Mouse (Mus musculus) heart, embryonic 13.5 days (tissue): ENCODE measurements around the gene Hs3st2. TPM values are rescaled to one million over a fixed set of nuclear protein-coding genes. Genes with fewer than 3 reads are reported as not detected.
"Not testable (repeated sequence)": the region's sequence is repeated elsewhere in the genome, so short reads cannot be mapped to it uniquely, and the experiment has no call there.

Source experiments
- ATAC-seq: fragments of 200-750 bp; cut with Nextera tagmentation; 2 replicates; pipeline ENCODE4 v1.8.0; 2017; ENCODE audit warnings: moderate TSS enrichment; ENCODE audit not compliant: insufficient number of reproducible peaks, low FRiP score, low TSS enrichment; ENCODE audit errors: extremely low read depth
- H3K27ac ChIP-seq: fragments of 300-500 bp; sonication (generic); replicated peaks from 2 replicates; pipeline ENCODE4 v1.5.1; 2015; ENCODE audit warnings: moderate library complexity, mild to moderate bottlenecking, inconsistent platforms
- H3K27me3 ChIP-seq: fragments of 300-500 bp; sonication (generic); replicated peaks from 2 replicates; pipeline ENCODE4 v1.6.1; 2015; ENCODE audit warnings: mild to moderate bottlenecking, inconsistent platforms
- H3K36me3 ChIP-seq: fragments of 300-500 bp; sonication (generic); 2 replicates; pipeline ENCODE4 v1.6.1; 2015; ENCODE audit warnings: mild to moderate bottlenecking, inconsistent platforms
- H3K4me1 ChIP-seq: fragments of 300-500 bp; sonication (generic); 2 replicates; pipeline ENCODE4 v1.6.1; 2015; ENCODE audit warnings: inconsistent platforms
- H3K4me2 ChIP-seq: fragments of 300-500 bp; sonication (generic); 2 replicates; pipeline ENCODE4 v1.6.1; 2015; ENCODE audit warnings: inconsistent platforms, mild to moderate bottlenecking, moderate library complexity
- H3K4me3 ChIP-seq: fragments of 300-500 bp; sonication (generic); 2 replicates; pipeline ENCODE4 v1.5.1; 2015; ENCODE audit warnings: moderate library complexity, mild to moderate bottlenecking, inconsistent platforms
- H3K9ac ChIP-seq: fragments of 300-500 bp; sonication (generic); 2 replicates; pipeline ENCODE4 v1.6.1; 2015; ENCODE audit warnings: inconsistent platforms, mild to moderate bottlenecking, moderate library complexity
- H3K9me3 ChIP-seq: fragments of 300-500 bp; sonication (generic); 2 replicates; pipeline ENCODE4 v1.6.1; 2016; ENCODE audit warnings: inconsistent platforms
- WGBS: fragments of 180-500 bp; shearing (Covaris S2); methylation state at CpG from one replicate; pipeline ENCODE4 v1.1.7; 2015; ENCODE audit warnings: mixed read lengths; 5-methylcytosine and 5-hydroxymethylcytosine counted together
- polyA plus RNA-seq: library from polyadenylated mRNA; unstranded; fragments of >200 nt; fragmentation: Nextera tagmentation; extraction: Ambion mirVana; gene quantifications from 2 replicates; pipeline ENCODE4 v1.2.1, GENCODE M21; 2015

Gene Hs3st2
- 0.33 and 0.39 TPM in 2 replicates for polyA plus RNA-seq

DNA sequence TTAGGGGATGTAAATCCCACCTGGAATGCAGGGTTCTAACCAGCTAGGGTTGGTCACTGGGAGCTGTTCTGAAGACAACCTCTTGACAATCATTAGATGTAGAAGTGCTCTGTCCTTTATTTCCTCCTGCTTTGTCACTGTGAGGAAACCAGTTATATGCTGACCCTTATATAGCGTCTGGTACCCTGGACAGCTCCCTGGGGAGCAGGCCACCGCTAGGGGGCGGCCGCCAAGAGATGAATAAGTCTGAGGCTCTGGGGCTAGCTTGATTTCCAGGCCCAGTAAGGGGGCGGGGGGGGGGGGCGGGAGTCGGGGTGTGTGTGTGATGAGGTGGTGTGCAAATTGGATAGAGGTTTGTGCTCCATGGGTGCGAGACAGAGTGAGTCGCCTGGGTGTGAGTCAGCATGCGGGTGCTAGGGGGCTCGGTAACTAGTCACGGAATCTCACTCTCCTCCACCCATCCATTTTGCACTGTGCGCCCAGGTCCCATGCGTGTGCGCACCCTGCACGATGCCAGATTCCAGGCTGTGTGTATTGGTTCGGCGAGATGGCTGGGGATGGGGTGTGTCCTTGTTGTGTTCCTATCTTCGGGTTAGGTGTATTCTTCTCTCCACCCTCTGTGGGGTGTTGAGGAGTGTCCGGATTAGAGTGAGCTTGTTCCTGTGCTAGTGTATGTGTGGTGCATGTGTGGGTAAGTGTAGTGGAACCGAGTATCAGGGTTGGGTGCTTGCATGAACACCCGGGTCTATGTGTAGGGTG is at the start of gene Hs3st2:
Hs3st2 (plus strand) TSS at position 635 of the 759 bp plus-strand sequence.
- H3K27me3 ChIP-seq: peaks cover 77% of the 10 kb centered on the region
- no peak for ATAC-seq
- H3K36me3 ChIP-seq: no peaks in the 10 kb centered on the region
- H3K4me3 ChIP-seq: peak within 1 kb of the TSS; percentile 37
- no peak within 1 kb of the TSS for H3K27ac ChIP-seq
- peak within 1 kb of the TSS; percentile 56 for H3K4me2 ChIP-seq
- 4% methylated on average over 22 of the region's 22 CpGs for WGBS
- no peak within 1 kb of the TSS for H3K9ac ChIP-seq
- peaks cover 9% of the 10 kb centered on the region; the same call in 1 of the 2 replicates for H3K4me1 ChIP-seq
- H3K9me3 ChIP-seq: no peaks in the 10 kb centered on the region

DNA sequence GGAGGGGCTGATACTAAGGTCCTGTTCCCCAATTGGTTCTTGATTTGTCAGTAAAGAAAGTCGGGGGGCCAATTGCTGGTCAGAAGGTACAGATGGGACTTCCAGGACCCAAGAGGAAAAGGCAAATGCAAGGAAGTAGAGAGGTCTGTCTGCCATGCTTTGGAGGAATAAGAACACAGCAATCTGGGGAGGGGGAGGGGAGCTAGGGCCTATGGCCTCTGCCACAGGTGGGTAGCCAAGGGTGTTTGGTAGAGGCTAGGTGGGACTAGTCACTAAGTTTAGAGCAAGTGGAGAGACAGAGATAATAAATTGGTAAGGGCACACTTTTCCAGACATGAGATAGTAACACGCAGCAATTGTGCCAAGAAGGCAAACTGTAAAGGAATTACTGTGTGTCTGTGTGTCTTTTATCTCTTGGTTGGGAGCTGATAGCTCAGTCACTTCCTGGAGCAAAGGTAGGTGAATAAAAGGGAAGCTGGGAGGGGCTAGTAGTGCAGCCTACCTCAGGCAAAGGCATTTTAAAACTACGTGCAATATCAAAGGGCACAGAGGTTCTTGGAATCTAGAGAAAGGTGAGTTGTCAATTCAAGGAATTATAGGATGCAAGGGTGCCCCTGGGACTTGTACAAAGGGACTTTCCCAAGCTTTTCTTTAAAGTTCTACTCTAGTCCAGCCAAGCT is 43.2 kb upstream of the Hs3st2 start:
- H3K4me1 ChIP-seq: no peaks in the 10 kb centered on the region
- H3K27me3 ChIP-seq: 0 out of 2 replicates have a peak, but pooled peaks cover 3% of the 10 kb centered on the region
- no peak overlapping the region for H3K9ac ChIP-seq
- no peak overlapping the region for H3K4me3 ChIP-seq
- ATAC-seq: no peak
- H3K9me3 ChIP-seq: no peaks in the 10 kb centered on the region
- 66% methylated on average over 3 of the region's 3 CpGs for WGBS
- no peaks in the 10 kb centered on the region for H3K36me3 ChIP-seq
- no peak overlapping the region for H3K27ac ChIP-seq
- H3K4me2 ChIP-seq: no peak overlapping the region

DNA sequence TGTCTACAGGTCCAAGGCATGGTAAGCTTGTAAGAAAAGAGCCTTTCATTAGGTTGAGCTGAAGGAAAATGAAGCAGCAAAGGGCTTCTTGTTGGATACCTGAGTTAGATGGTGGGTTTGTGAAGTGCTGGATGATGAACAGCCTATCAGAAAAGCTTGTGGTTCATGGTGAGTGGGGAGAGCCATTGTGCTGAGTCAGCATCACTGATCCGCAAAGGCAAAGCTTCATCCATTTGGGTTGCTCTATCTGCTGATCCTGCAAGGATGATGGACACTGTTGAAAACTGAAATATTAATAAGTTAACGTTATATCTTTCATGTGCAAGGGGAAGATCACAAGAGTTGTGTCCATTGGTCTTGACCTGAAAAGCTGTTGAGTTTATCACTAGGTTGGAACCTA is 40.0 kb upstream of the Hs3st2 start:
- Histone ChIP-seq H3K4me1 (no peaks in the 10 kb centered on the region), H3K27me3 (0 out of 2 replicates have a peak, but pooled peaks cover 3% of the 10 kb centered on the region), H3K4me2 (no peak overlapping the region), H3K4me3 (no peak overlapping the region), H3K9ac (no peak overlapping the region), H3K36me3 (no peaks in the 10 kb centered on the region), H3K9me3 (no peaks in the 10 kb centered on the region), H3K27ac (no peak overlapping the region)
- no peak for ATAC-seq
- WGBS: 77% methylated on average over 2 of the region's 2 CpGs

DNA sequence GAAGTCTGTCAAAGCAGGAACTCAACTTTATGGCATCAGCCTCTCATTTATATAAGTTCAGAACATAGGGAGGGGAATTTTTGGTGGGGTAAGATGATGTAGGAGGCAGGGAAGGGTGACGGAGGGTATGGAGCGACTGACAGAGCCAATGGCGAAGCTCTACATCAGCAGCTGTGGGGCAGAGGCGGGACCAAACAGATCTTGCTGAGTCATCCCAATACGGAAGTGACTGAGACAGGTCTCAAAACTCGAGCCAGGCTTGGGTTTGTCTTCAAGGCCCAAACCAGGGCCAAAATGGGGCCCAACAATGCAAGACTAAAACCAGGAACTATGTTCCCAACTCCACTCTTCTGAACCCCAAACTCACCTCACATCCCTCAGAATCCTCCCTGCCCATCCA is 30.2 kb upstream of the Hs3st2 start:
- ATAC-seq, H3K4me3 ChIP-seq, H3K9ac ChIP-seq, H3K4me1 ChIP-seq, H3K27me3 ChIP-seq, H3K27ac ChIP-seq, H3K9me3 ChIP-seq, H3K4me2 ChIP-seq, H3K36me3 ChIP-seq: not testable (repeated sequence)
- WGBS: 73% methylated on average over 6 of the region's 6 CpGs

DNA sequence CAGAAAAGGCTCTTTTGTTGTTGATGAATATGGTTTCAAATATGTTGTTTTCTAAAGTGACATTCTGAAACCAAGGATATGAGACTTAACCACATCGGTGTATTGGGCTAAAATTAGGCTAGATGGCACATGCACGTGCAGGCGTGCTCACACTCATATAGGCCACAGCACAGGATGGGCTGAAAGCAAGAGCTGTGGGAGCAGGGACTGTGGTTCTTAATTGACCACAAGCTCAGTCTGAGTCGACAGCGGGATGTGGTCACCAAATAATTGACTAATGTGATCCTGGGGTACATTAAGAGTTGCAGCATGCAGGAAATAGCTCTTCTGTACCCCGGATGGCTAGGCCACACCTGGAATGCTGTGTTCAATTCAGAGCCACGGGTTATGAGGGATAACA is 26.1 kb upstream of the Hs3st2 start:
- Histone ChIP-seq H3K9me3 (no peaks in the 10 kb centered on the region), H3K9ac (no peak overlapping the region), H3K4me1 (no peaks in the 10 kb centered on the region), H3K36me3 (no peaks in the 10 kb centered on the region), H3K4me3 (no peak overlapping the region), H3K4me2 (no peak overlapping the region), H3K27me3 (no peaks in the 10 kb centered on the region), H3K27ac (no peak overlapping the region)
- 76% methylated on average over 7 of the region's 7 CpGs for WGBS
- ATAC-seq: no peak

DNA sequence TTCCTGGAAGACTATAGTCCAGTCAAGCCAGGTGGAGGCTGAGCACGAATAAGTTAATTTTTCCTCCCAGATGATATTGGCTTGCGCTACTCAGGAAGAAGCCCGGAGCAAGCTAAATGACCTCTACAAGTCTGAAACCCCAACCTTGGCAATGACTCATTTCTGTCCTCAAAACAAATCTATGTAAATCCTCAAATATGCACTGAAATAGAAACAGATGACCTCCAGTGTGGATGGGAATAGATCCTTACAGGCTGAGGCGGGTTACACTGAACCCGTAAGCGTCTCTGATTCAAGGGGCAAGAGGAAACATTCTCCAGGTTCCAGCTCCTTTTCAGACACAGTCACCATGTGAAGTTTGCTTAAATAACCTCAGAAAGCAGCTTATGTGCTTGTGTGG is 24.5 kb upstream of the Hs3st2 start:
- Histone ChIP-seq H3K4me2 (no peak overlapping the region), H3K4me3 (no peak overlapping the region), H3K9me3 (no peaks in the 10 kb centered on the region), H3K27me3 (no peaks in the 10 kb centered on the region), H3K27ac (no peak overlapping the region), H3K36me3 (no peaks in the 10 kb centered on the region), H3K4me1 (no peaks in the 10 kb centered on the region), H3K9ac (no peak overlapping the region)
- ATAC-seq: no peak
- WGBS: 92% methylated on average over 6 of the region's 6 CpGs

DNA sequence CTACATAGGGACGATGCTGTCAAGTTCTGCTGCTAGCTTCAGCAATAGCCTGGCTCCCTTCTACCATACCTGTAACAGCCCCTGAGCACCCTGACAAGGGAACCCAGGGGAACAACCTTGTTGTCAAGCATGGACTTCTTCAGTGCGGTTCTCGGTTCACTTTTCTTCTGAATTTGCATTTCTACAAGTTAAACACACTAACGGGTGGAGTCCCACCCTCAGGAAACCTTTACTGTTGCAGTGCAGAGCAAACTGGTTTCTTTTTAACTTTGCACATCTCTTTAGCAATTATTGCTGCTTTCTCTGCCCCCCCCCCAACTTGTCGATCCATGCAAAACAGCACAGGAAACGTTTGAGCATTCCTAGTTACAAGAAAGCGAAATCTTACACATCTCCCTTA is 19.7 kb upstream of the Hs3st2 start:
- Histone ChIP-seq H3K4me1 (no peaks in the 10 kb centered on the region), H3K9me3 (no peaks in the 10 kb centered on the region), H3K4me2 (no peak overlapping the region), H3K4me3 (no peak overlapping the region), H3K27me3 (peaks cover 7% of the 10 kb centered on the region), H3K9ac (no peak overlapping the region), H3K27ac (no peak overlapping the region), H3K36me3 (no peaks in the 10 kb centered on the region)
- no peak for ATAC-seq
- 78% methylated on average over 7 of the region's 7 CpGs for WGBS

DNA sequence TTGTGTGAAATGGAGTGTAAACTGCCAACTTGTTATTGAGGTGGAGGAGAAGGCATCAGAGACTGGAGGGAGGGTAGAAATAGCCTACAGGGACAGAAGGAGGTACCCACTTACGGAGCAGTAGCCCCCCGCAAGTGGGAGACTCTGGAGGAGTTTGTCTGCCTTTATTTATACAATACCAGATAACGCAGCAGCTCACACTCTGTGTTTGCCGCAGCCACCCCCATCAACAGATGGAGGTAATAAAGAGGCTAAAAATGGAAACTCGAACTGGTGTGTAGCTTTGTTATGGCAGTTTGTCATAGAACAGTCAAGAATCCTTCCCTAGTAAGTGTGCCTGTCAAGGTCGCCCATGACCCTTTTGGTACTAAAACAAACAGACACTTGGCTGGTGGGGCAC is 16.2 kb upstream of the Hs3st2 start:
- H3K4me3 ChIP-seq: no peak overlapping the region
- 37% methylated on average over 6 of the region's 6 CpGs for WGBS

DNA sequence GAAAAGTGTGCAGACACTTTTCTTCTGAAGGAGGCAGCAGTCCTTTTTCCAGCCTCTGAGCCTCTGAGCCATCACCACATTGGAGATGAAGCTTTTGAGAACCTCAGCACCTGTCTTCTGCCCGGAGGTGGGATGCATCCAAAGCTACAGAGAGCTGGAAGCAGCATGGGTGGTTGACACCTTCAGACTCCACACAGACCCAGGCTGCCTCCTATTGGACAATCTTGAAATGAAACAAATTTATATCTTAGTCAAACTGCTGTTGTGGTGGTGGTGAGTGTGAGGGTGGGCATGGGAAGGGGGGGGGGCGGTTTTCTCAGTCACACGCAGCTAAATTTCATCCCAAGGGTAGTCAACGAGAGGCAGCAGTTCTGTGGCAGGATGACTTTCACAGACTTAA is 12.7 kb upstream of the Hs3st2 start:
- WGBS: 53% methylated on average over 4 of the region's 4 CpGs
- H3K4me2 ChIP-seq: no peak overlapping the region
- ATAC-seq: no peak
- peaks cover 5% of the 10 kb centered on the region; the same call in 1 of the 2 replicates for H3K27me3 ChIP-seq
- no peak overlapping the region for H3K9ac ChIP-seq
- no peaks in the 10 kb centered on the region for H3K9me3 ChIP-seq
- H3K4me3 ChIP-seq: no peak overlapping the region
- no peaks in the 10 kb centered on the region for H3K36me3 ChIP-seq
- no peaks in the 10 kb centered on the region for H3K4me1 ChIP-seq
- no peak overlapping the region for H3K27ac ChIP-seq

More for the DNA sequence above, 16.2 kb upstream of the Hs3st2 start:
- Histone ChIP-seq H3K27me3 (peaks cover 7% of the 10 kb centered on the region), H3K4me1 (no peaks in the 10 kb centered on the region), H3K9me3 (no peaks in the 10 kb centered on the region), H3K27ac (no peak overlapping the region), H3K36me3 (no peaks in the 10 kb centered on the region), H3K4me2 (no peak overlapping the region), H3K9ac (no peak overlapping the region)
- no peak for ATAC-seq

DNA sequence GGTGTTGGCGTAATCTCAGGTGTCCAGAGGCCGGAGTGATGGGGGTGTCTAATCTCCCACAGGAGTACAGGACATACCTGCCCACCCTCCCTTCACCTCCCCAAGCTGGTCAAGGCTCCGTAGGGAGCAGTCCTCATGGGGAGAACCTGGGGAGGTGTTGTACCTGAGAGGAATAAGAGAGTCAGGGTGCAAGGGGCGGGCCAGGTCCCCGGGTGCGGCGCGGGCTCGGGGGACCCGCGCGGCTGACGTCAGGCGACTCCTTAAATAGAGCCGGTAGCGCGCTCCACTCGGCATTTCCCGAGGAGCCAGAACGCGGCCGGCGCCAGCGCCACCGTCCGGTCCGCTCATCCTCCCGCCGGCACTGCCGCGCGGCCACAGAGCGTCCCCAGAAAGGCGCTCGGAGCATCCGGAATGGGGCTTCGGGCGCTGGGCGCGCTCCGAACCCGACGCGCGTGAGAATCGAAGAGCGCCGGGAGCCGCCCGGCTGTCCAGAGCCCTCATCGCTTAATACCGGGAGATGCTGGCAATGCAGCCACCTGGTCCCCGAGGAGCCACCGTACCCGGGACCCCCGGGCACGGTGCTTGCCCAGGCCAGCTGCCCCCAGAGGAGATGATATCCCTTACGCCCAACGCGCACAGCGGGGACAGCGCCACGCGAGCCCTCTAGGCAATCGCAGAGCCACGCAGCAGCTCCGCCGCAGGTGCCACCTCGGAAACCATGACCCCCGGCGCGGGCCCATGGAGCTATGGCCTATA is 503 bp downstream of the Hs3st2 start:
- Histone ChIP-seq H3K27me3 (peaks cover 78% of the 10 kb centered on the region), H3K9me3 (no peaks in the 10 kb centered on the region), H3K4me2 (peak overlapping the region; percentile 56), H3K4me3 (peak overlapping the region; percentile 37), H3K36me3 (no peaks in the 10 kb centered on the region), H3K27ac (no peak overlapping the region), H3K9ac (no peak overlapping the region), H3K4me1 (peaks cover 9% of the 10 kb centered on the region; the same call in 1 of the 2 replicates)
- 2% methylated on average over 72 of the region's 72 CpGs for WGBS
- ATAC-seq: no peak

DNA sequence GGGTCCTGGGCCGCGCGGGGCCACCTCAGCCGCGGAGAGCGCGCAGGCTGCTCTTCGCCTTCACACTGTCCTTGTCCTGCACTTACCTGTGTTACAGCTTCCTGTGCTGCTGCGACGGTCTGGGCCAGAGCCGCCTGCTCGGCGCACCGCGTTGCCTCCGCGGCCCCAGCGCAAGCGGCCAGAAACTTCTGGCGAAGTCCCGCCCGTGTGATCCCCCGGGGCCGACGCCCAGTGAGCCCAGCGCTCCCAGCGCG is 1.0 kb downstream of the Hs3st2 start:
- H3K4me3 ChIP-seq: peak overlapping the region; percentile 37
- peaks cover 83% of the 10 kb centered on the region for H3K27me3 ChIP-seq
- no peaks in the 10 kb centered on the region for H3K36me3 ChIP-seq
- H3K27ac ChIP-seq: no peak overlapping the region
- H3K4me2 ChIP-seq: peak overlapping the region; percentile 56
- peaks cover 9% of the 10 kb centered on the region; the same call in 1 of the 2 replicates for H3K4me1 ChIP-seq
- no peak; the same call in 1 of the 2 replicates for ATAC-seq
- no peak overlapping the region for H3K9ac ChIP-seq
- H3K9me3 ChIP-seq: no peaks in the 10 kb centered on the region
- WGBS: 2% methylated on average over 28 of the region's 28 CpGs
